Mouse (Mus musculus) granulocyte monocyte progenitor cell, adult 5-6 weeks (primary cell): ENCODE data around the gene Fxyd5. TPM values are rescaled to one million over a fixed set of nuclear protein-coding genes. Genes with fewer than 3 reads are reported as not detected.

Experiments used
- ATAC-seq: replicated peaks from 2 replicates; pipeline ENCODE4 v1.8.0; 2016; ENCODE audit warnings: mild to moderate bottlenecking, moderate TSS enrichment, inconsistent platforms; ENCODE audit not compliant: poor library complexity, severe bottlenecking
- total RNA-seq, 2 experiments: library from RNA; stranded (forward) in 1 of 2; stranded (reverse) in 1 of 2; fragments of 200-712, 200-1000 nt in 1 of 2; fragments of >200 nt in 1 of 2; fragmentation: Nextera tagmentation in 1 of 2; gene quantifications; 2 replicates each; pipeline ENCODE4 v1.2.3; 2014 to 2017

Gene Fxyd5
- total RNA-seq, 2 experiments from 2014 or later = 277 to 332 TPM

DNA sequence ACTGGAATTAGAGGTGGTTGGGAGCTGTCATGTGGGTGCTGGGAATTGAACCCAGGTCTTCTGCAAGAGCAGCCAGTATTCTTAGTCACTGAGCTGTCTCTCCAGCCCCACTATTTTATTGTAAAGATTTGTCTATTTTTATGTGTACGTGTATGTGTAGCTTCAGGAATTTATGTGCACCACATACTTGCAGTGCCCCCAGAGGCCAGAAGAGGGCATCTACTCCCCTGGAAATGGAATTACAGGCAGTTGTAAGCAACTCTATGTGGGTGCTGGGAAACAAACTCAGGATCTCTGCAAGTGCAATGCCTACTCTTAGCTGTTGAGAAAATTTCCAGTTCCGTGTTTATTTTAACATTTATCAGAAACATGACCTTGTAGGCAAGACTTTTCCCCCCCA, 45.8 kb downstream of the Fxyd5 start:
- ATAC-seq = no peak

GRCm38 (mm10) chr7:30993986-30994385, 48.3 kb downstream of the Fxyd5 start:
- ATAC-seq = no peak

DNA sequence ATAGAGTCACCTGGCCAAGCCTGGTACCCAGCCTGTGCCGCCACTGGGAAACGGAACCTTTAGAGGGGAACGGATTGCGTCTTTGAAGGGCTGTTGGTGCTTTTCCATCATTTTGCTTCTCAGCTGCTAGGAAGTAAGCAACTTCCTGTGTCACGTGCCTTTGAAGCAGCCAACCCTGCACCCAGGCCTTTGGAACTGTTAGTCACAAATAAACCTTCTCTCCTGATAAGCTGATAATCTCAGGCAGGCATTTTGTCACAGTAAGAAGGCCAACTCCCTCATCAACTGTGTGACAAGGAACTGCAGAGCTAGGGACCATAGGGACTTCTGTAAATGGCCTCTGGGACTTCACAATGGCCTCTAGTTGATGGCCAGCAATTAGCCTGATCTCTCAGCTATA, 50.1 kb downstream of the Fxyd5 start:
- no peak for ATAC-seq

- ATAC-seq = no peak; the same call in 1 of the 2 replicates
Observed at GRCm38 (mm10) chr7:30988519-30989162, 53.6 kb downstream of the Fxyd5 start.

DNA sequence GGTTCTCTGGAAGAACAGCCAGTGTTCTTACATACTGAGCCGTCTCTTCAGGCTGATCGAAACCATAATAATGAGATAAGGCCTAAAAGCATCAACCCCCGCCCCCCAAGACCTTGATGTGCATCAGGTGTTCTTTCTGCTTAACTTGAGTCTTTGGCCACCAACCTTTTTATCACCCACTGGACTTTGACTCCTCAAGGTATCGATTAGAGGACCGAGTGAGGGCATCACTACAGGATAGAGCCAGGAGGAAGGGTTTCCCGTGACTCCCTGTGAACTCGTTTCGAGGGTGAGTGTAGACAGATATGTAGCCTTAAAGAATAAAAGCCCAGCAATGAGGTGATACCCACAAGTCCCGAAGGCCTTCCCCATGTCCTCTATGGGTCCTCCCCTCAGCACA, 56.9 kb downstream of the Fxyd5 start:
- ATAC-seq = no peak

Other genes starting within 250 kb of the Fxyd5 start
- 6.5 and 17.9 TPM in 2 replicates for gene Ffar2, start 218.7 kb downstream of the Fxyd5 start, total RNA-seq (2014; fragmentation: Nextera tagmentation)
- gene Ffar2, start 218.7 kb downstream of the Fxyd5 start, total RNA-seq (2017) = 23.4 and 26.4 TPM in 2 replicates
- not detected in 2 replicates for gene Ffar3, start 186.3 kb downstream of the Fxyd5 start, total RNA-seq (2014; fragmentation: Nextera tagmentation)
- not detected in 2 replicates for gene Ffar3, start 186.3 kb downstream of the Fxyd5 start, total RNA-seq (2017)
- gene Ffar1, start 180.9 kb downstream of the Fxyd5 start, total RNA-seq (2014; fragmentation: Nextera tagmentation) = not detected in 2 replicates
- not detected in 2 replicates for gene Ffar1, start 180.9 kb downstream of the Fxyd5 start, total RNA-seq (2017)
- not detected in 2 replicates for gene Cd22, start 162.1 kb downstream of the Fxyd5 start, total RNA-seq (2014; fragmentation: Nextera tagmentation)
- gene Cd22, start 162.1 kb downstream of the Fxyd5 start, total RNA-seq (2017) = not detected in 2 replicates
- gene Mag, start 127.6 kb downstream of the Fxyd5 start, total RNA-seq (2014; fragmentation: Nextera tagmentation) = 0.81 TPM in 1 of 2 replicates, not detected in the other
- gene Mag, start 127.6 kb downstream of the Fxyd5 start, total RNA-seq (2017) = 0.46 TPM in 1 of 2 replicates, not detected in the other
- not detected in 2 replicates for gene Hamp2, start 117.8 kb downstream of the Fxyd5 start, total RNA-seq (2014; fragmentation: Nextera tagmentation)
- not detected in 2 replicates for gene Hamp2, start 117.8 kb downstream of the Fxyd5 start, total RNA-seq (2017)
- gene Hamp, start 98.4 kb downstream of the Fxyd5 start, total RNA-seq (2014; fragmentation: Nextera tagmentation) = not detected in 2 replicates
- not detected in 2 replicates for gene Hamp, start 98.4 kb downstream of the Fxyd5 start, total RNA-seq (2017)
- gene Usf2, start 85.7 kb downstream of the Fxyd5 start, total RNA-seq (2014; fragmentation: Nextera tagmentation) = 87.7 and 105 TPM in 2 replicates
- gene Usf2, start 85.7 kb downstream of the Fxyd5 start, total RNA-seq (2017) = 103 and 128 TPM in 2 replicates
- not detected in 2 replicates for gene Lsr, start 69.0 kb downstream of the Fxyd5 start, total RNA-seq (2014; fragmentation: Nextera tagmentation)
- gene Lsr, start 69.0 kb downstream of the Fxyd5 start, total RNA-seq (2017) = 0.10 and 0.22 TPM in 2 replicates
- not detected in 2 replicates for gene Fam187b, start 68.7 kb downstream of the Fxyd5 start, total RNA-seq (2014; fragmentation: Nextera tagmentation)
- gene Fam187b, start 68.7 kb downstream of the Fxyd5 start, total RNA-seq (2017) = not detected in 2 replicates
- gene Fxyd7, start 9.0 kb upstream of the Fxyd5 start, total RNA-seq (2014; fragmentation: Nextera tagmentation) = not detected in 2 replicates
- gene Fxyd7, start 9.0 kb upstream of the Fxyd5 start, total RNA-seq (2017) = not detected in 2 replicates
- not detected in 2 replicates for gene Fxyd1, start 14.7 kb upstream of the Fxyd5 start, total RNA-seq (2014; fragmentation: Nextera tagmentation)
- not detected in 2 replicates for gene Fxyd1, start 14.7 kb upstream of the Fxyd5 start, total RNA-seq (2017)
- gene Lgi4, start 16.9 kb upstream of the Fxyd5 start, total RNA-seq (2014; fragmentation: Nextera tagmentation) = not detected in 2 replicates
- not detected in 2 replicates for gene Lgi4, start 16.9 kb upstream of the Fxyd5 start, total RNA-seq (2017)
- not detected in 2 replicates for gene Fxyd3, start 34.2 kb upstream of the Fxyd5 start, total RNA-seq (2014; fragmentation: Nextera tagmentation)
- not detected in 2 replicates for gene Fxyd3, start 34.2 kb upstream of the Fxyd5 start, total RNA-seq (2017)
- gene Hpn, start 72.8 kb upstream of the Fxyd5 start, total RNA-seq (2014; fragmentation: Nextera tagmentation) = 11.1 TPM in 1 of 2 replicates, not detected in the other
- gene Hpn, start 72.8 kb upstream of the Fxyd5 start, total RNA-seq (2017) = not detected in 2 replicates
- not detected in 2 replicates for gene Scn1b, start 84.5 kb upstream of the Fxyd5 start, total RNA-seq (2014; fragmentation: Nextera tagmentation)
- gene Scn1b, start 84.5 kb upstream of the Fxyd5 start, total RNA-seq (2017) = not detected in 2 replicates
- gene Gramd1a, start 113.4 kb upstream of the Fxyd5 start, total RNA-seq (2014; fragmentation: Nextera tagmentation) = 59.3 and 77.5 TPM in 2 replicates
- 21.2 and 36.5 TPM in 2 replicates for gene Gramd1a, start 113.4 kb upstream of the Fxyd5 start, total RNA-seq (2017)
- not detected in 2 replicates for gene Scgb2b2, start 248.0 kb upstream of the Fxyd5 start, total RNA-seq (2014; fragmentation: Nextera tagmentation)
- gene Scgb2b2, start 248.0 kb upstream of the Fxyd5 start, total RNA-seq (2017) = not detected in 2 replicates
- not detected in 2 replicates for gene Scgb1b2, start 249.3 kb upstream of the Fxyd5 start, total RNA-seq (2014; fragmentation: Nextera tagmentation)
- gene Scgb1b2, start 249.3 kb upstream of the Fxyd5 start, total RNA-seq (2017) = not detected in 2 replicates